Mouse (Mus musculus) midbrain, embryonic 14.5 days (tissue): ENCODE data around the gene Paf1. TPM values are rescaled to one million over a fixed set of nuclear protein-coding genes. Genes with fewer than 3 reads are reported as not detected.

Source experiments
- ATAC-seq: fragments of 200-750 bp; cut with Nextera tagmentation; 2 replicates; pipeline ENCODE4 v1.8.0; 2017; ENCODE audit warnings: moderate number of reproducible peaks, moderate library complexity; ENCODE audit not compliant: low FRiP score, low TSS enrichment
- DNase-seq: peaks from one replicate; pipeline ENCODE4 v3.0.0-alpha.2; 2015
- H3K27ac ChIP-seq: fragments of 300-500 bp; sonication (generic); replicated peaks from 2 replicates; pipeline ENCODE4 v1.5.1; 2014; ENCODE audit warnings: mild to moderate bottlenecking, low read depth, low read length, moderate library complexity
- H3K27me3 ChIP-seq: fragments of 300-500 bp; sonication (generic); 2 replicates; pipeline ENCODE4 v1.6.1; 2014; ENCODE audit warnings: low read length, control low read depth, mixed read lengths; ENCODE audit not compliant: control insufficient read depth, insufficient read depth
- H3K36me3 ChIP-seq: fragments of 300-500 bp; sonication (generic); 2 replicates; pipeline ENCODE4 v1.6.1; 2014; ENCODE audit warnings: low read length, control low read depth; ENCODE audit not compliant: control insufficient read depth, insufficient read depth
- H3K4me1 ChIP-seq: fragments of 300-500 bp; sonication (generic); 2 replicates; pipeline ENCODE4 v1.6.1; 2014; ENCODE audit warnings: mild to moderate bottlenecking, antibody characterized with exemption, low read length, control low read depth; ENCODE audit not compliant: control insufficient read depth, insufficient read depth
- H3K4me2 ChIP-seq: fragments of 300-500 bp; sonication (generic); 2 replicates; pipeline ENCODE4 v1.6.1; 2014; ENCODE audit warnings: mild to moderate bottlenecking, low read length, moderate library complexity
- H3K4me3 ChIP-seq: fragments of 300-500 bp; sonication (generic); replicated peaks from 2 replicates; pipeline ENCODE4 v1.5.1; 2014; ENCODE audit warnings: low read depth, low read length
- H3K9ac ChIP-seq: fragments of 300-500 bp; sonication (generic); replicated peaks from 2 replicates; pipeline ENCODE4 v1.6.1; 2014; ENCODE audit warnings: mild to moderate bottlenecking, low read length, moderate library complexity
- H3K9me3 ChIP-seq: fragments of 300-500 bp; sonication (generic); 2 replicates; pipeline ENCODE4 v1.6.1; 2016; ENCODE audit warnings: low read length, control low read depth, mixed read lengths; ENCODE audit not compliant: control insufficient read depth
- WGBS: fragments of 180-500 bp; shearing (Covaris S2); extraction: QIAGEN DNeasy Blood & Tissue Kit; methylation state at CpG from one replicate; pipeline ENCODE4 v1.1.7; 2014; 5-methylcytosine and 5-hydroxymethylcytosine counted together
- polyA plus RNA-seq: library from polyadenylated mRNA; unstranded; fragments of >200 nt; fragmentation: Nextera tagmentation; extraction: Ambion mirVana; gene quantifications from 2 replicates; pipeline ENCODE4 v1.2.1, GENCODE M21; 2014

The Paf1 gene
- polyA plus RNA-seq, 1 experiment from 2014 or later: 78.0 TPM

- no peak for ATAC-seq
- peaks cover 60% of the 10 kb centered on the region for H3K36me3 ChIP-seq
- DNase-seq: no peak
- peaks cover 9% of the 10 kb centered on the region; the same call in 1 of the 2 replicates for H3K4me1 ChIP-seq
- H3K9me3 ChIP-seq: no peaks in the 10 kb centered on the region
- H3K9ac ChIP-seq: no peak overlapping the region
- H3K4me3 ChIP-seq: no peak overlapping the region
- no peak overlapping the region for H3K4me2 ChIP-seq
- H3K27ac ChIP-seq: no peak overlapping the region
- H3K27me3 ChIP-seq: no peaks in the 10 kb centered on the region
- WGBS: 93% methylated on average over 16 of the region's 16 CpGs
Measured at GRCm38 (mm10) chr7:28362441-28363060, 30.2 kb upstream of the Paf1 start.

- 91% methylated on average over 16 of the region's 16 CpGs for WGBS
- peaks cover 17% of the 10 kb centered on the region; the same call in 1 of the 2 replicates for H3K4me1 ChIP-seq
- no peak overlapping the region for H3K4me2 ChIP-seq
- H3K27me3 ChIP-seq: no peaks in the 10 kb centered on the region
- H3K36me3 ChIP-seq: peaks cover 43% of the 10 kb centered on the region
- DNase-seq: no peak
- no peak for ATAC-seq
- no peaks in the 10 kb centered on the region for H3K9me3 ChIP-seq
- no peak overlapping the region for H3K9ac ChIP-seq
- H3K4me3 ChIP-seq: no peak overlapping the region
- H3K27ac ChIP-seq: no peak overlapping the region
Measured at GRCm38 (mm10) chr7:28367663-28368275, 25.0 kb upstream of the Paf1 start.

GRCm38 (mm10) chr7:28368276-28368920, 24.4 kb upstream of the Paf1 start:
- no peak for ATAC-seq
- no peak overlapping the region for H3K4me2 ChIP-seq
- H3K27me3 ChIP-seq: no peaks in the 10 kb centered on the region
- peaks cover 17% of the 10 kb centered on the region; the same call in 1 of the 2 replicates for H3K4me1 ChIP-seq
- H3K4me3 ChIP-seq: no peak overlapping the region
- H3K36me3 ChIP-seq: peaks cover 41% of the 10 kb centered on the region
- DNase-seq: no peak
- no peak overlapping the region for H3K9ac ChIP-seq
- WGBS: 93% methylated on average over 16 of the region's 16 CpGs
- no peak overlapping the region for H3K27ac ChIP-seq
- H3K9me3 ChIP-seq: no peaks in the 10 kb centered on the region

DNA sequence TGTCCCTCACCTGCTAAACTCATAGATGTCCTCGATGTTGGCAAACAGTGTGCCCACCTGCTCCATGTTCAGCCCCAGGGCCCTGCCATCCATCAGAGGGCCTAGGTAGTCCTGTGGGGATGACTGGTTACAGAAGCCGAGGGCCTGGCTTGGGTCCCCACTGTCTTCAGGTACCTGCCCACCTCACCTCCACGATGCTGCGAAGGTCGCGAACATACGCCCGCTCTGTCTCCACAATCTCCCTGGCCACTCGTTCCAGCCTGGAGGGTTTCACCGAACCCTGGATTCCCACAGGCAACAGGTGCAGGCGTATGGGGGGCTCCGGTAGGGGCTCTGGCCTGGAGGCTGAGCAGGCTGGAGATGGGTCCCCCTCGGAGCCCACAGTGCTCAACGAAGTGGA, 22.7 kb upstream of the Paf1 start:
- peak overlapping the region; percentile 73; the same call in 1 of the 2 replicates for H3K4me3 ChIP-seq
- H3K27me3 ChIP-seq: no peaks in the 10 kb centered on the region
- 93% methylated on average over 14 of the region's 14 CpGs for WGBS
- peak overlapping the region; percentile 92 for H3K4me2 ChIP-seq
- DNase-seq (no peak), ATAC-seq (no peak)
- no peak overlapping the region for H3K27ac ChIP-seq
- no peaks in the 10 kb centered on the region for H3K9me3 ChIP-seq
- peaks cover 17% of the 10 kb centered on the region; the same call in 1 of the 2 replicates for H3K4me1 ChIP-seq
- peaks cover 26% of the 10 kb centered on the region for H3K36me3 ChIP-seq
- H3K9ac ChIP-seq: no peak overlapping the region

DNA sequence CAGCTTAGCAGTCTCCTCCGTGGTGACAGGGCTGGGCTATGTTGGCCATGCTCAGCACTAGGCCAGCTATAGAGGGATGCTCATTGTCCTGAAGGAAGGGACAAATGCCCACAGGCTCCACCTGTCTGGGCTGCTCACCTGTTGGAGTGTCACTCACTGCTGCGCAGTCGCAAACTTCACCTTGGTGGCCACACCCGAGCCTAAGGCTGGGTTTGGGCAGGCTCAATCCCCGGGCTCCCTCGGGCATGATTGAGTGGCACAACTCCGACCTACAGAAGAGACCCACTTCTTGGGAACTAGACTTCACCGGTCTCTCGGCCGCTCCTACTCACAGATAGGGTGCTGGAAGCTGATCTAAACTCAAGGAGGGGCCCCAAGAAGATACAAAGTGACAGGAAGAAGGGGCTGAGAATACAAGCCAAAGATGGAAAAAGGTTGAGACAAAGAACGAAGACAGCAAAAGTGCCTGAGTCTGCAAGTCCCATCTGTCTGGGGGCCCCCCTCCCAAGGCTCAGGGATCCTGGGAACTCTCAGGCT, 21.7 kb upstream of the Paf1 start:
- no peak for ATAC-seq
- 6% methylated on average over 11 of the region's 11 CpGs for WGBS
- Histone ChIP-seq H3K9me3 (no peaks in the 10 kb centered on the region), H3K9ac (peak overlapping the region; percentile 69), H3K27me3 (no peaks in the 10 kb centered on the region), H3K27ac (peak overlapping the region; percentile 83), H3K4me3 (peak overlapping the region; percentile 73), H3K36me3 (peaks cover 26% of the 10 kb centered on the region), H3K4me1 (peaks cover 21% of the 10 kb centered on the region), H3K4me2 (peak overlapping the region; percentile 92)
- DNase-seq: no peak

- Histone ChIP-seq H3K36me3 (peaks cover 22% of the 10 kb centered on the region), H3K4me3 (peak overlapping the region; percentile 73), H3K27ac (peak overlapping the region; percentile 83), H3K9me3 (no peaks in the 10 kb centered on the region), H3K9ac (peak overlapping the region; percentile 69), H3K4me2 (peak overlapping the region; percentile 92), H3K27me3 (no peaks in the 10 kb centered on the region), H3K4me1 (peaks cover 26% of the 10 kb centered on the region)
- WGBS: under 1% methylated on average over 42 of the region's 43 CpGs
- DNase-seq (peak; percentile 68), ATAC-seq (no peak)
Measured at GRCm38 (mm10) chr7:28371514-28371989, 21.2 kb upstream of the Paf1 start.

GRCm38 (mm10) chr7:28372251-28373108, 20.3 kb upstream of the Paf1 start, which contains the start of gene Plekhg2:
Gene Plekhg2 (minus strand): TSS chr7:28372599.
- ATAC-seq (peak; percentile 80), DNase-seq (peak; percentile 97)
- Histone ChIP-seq H3K4me3 (peak within 1 kb of the TSS; percentile 73), H3K36me3 (peaks cover 13% of the 10 kb centered on the region; the same call in 1 of the 2 replicates), H3K27ac (peak within 1 kb of the TSS; percentile 83), H3K27me3 (no peaks in the 10 kb centered on the region), H3K4me1 (peaks cover 27% of the 10 kb centered on the region), H3K9me3 (no peaks in the 10 kb centered on the region), H3K4me2 (peak within 1 kb of the TSS; percentile 92), H3K9ac (peak within 1 kb of the TSS; percentile 69)
- under 1% methylated on average over 66 of the region's 66 CpGs for WGBS

GRCm38 (mm10) chr7:28373131-28373581, 19.6 kb upstream of the Paf1 start:
- Histone ChIP-seq H3K36me3 (peaks cover 7% of the 10 kb centered on the region; the same call in 1 of the 2 replicates), H3K9ac (no peak overlapping the region), H3K4me1 (peaks cover 27% of the 10 kb centered on the region), H3K27me3 (no peaks in the 10 kb centered on the region), H3K4me3 (peak overlapping the region; percentile 73), H3K9me3 (no peaks in the 10 kb centered on the region), H3K27ac (no peak overlapping the region), H3K4me2 (peak overlapping the region; percentile 92)
- peak; percentile 22; the same call in 1 of the 2 replicates for ATAC-seq
- 1% methylated on average over 9 of the region's 9 CpGs for WGBS
- DNase-seq: peak; percentile 94
